Mouse (Mus musculus) forebrain, embryonic 14.5 days (tissue): ENCODE measurements around the gene Arhgef1. TPM values are rescaled to one million over a fixed set of nuclear protein-coding genes. Genes with fewer than 3 reads are reported as not detected.

Source experiments
- ATAC-seq: fragments of 200-750 bp; cut with Nextera tagmentation; 2 replicates; pipeline ENCODE4 v1.8.0; 2017; ENCODE audit warnings: mild to moderate bottlenecking, moderate library complexity
- DNase-seq: peaks from one replicate; pipeline ENCODE4 v3.0.0-alpha.2; 2015; ENCODE audit warnings: low spot score
- H3K27ac ChIP-seq: fragments of 300-500 bp; sonication (generic); 2 replicates; pipeline ENCODE4 v1.5.1; 2014; ENCODE audit warnings: low read depth, mild to moderate bottlenecking, control low read depth, low read length, moderate library complexity
- H3K27me3 ChIP-seq: fragments of 300-500 bp; sonication (generic); replicated peaks from 2 replicates; pipeline ENCODE4 v1.6.1; 2014; ENCODE audit warnings: low read length, control low read depth, mixed read lengths; ENCODE audit not compliant: control insufficient read depth, insufficient read depth
- H3K36me3 ChIP-seq: fragments of 300-500 bp; sonication (generic); 2 replicates; pipeline ENCODE4 v1.6.1; 2014; ENCODE audit warnings: low read length, control low read depth; ENCODE audit not compliant: control insufficient read depth, insufficient read depth
- H3K4me1 ChIP-seq: fragments of 300-500 bp; sonication (generic); 2 replicates; pipeline ENCODE4 v1.6.1; 2014; ENCODE audit warnings: antibody characterized with exemption, low read length, control low read depth; ENCODE audit not compliant: control insufficient read depth, insufficient read depth
- H3K4me2 ChIP-seq: fragments of 300-500 bp; sonication (generic); 2 replicates; pipeline ENCODE4 v1.6.1; 2014; ENCODE audit warnings: mild to moderate bottlenecking, control low read depth, low read length
- H3K4me3 ChIP-seq: fragments of 300-500 bp; sonication (generic); 2 replicates; pipeline ENCODE4 v1.5.1; 2014; ENCODE audit warnings: low read depth, low read length, control low read depth
- H3K9ac ChIP-seq: fragments of 300-500 bp; sonication (generic); 2 replicates; pipeline ENCODE4 v1.6.1; 2014; ENCODE audit warnings: mild to moderate bottlenecking, low read length, control low read depth, moderate library complexity
- H3K9me3 ChIP-seq: fragments of 300-500 bp; sonication (generic); replicated peaks from 2 replicates; pipeline ENCODE4 v1.6.1; 2016; ENCODE audit warnings: low read length, control low read depth, mixed read lengths; ENCODE audit not compliant: control insufficient read depth
- WGBS: fragments of 180-500 bp; shearing (Covaris S2); extraction: QIAGEN DNeasy Blood & Tissue Kit; methylation state at CpG from one replicate; pipeline ENCODE4 v1.1.7; 2014; 5-methylcytosine and 5-hydroxymethylcytosine counted together
- polyA plus RNA-seq: library from polyadenylated mRNA; unstranded; fragments of >200 nt; fragmentation: Nextera tagmentation; extraction: Ambion mirVana; gene quantifications from 2 replicates; pipeline ENCODE4 v1.2.1, GENCODE M21; 2014

Arhgef1 gene
- 26.9 and 41.3 TPM in 2 replicates for polyA plus RNA-seq

- no peak for ATAC-seq
Measured at GRCm38 (mm10) chr7:24902630-24903443, at the start of gene Arhgef1. Gene Arhgef1 (plus strand): TSS chr7:24902912.

GRCm38 (mm10) chr7:24853233-24853563 lies 49.5 kb upstream of the Arhgef1 start:
- Histone ChIP-seq H3K27me3 (no peaks in the 10 kb centered on the region), H3K4me1 (no peaks in the 10 kb centered on the region), H3K27ac (no peak overlapping the region), H3K9me3 (no peaks in the 10 kb centered on the region), H3K36me3 (no peaks in the 10 kb centered on the region), H3K4me3 (no peak overlapping the region), H3K9ac (no peak overlapping the region), H3K4me2 (no peak overlapping the region)
- DNase-seq (no peak), ATAC-seq (no peak)

More at GRCm38 (mm10) chr7:24902630-24903443, at the start of gene Arhgef1:
- DNase-seq = peak; percentile 40
- Histone ChIP-seq H3K36me3 (peaks cover 5% of the 10 kb centered on the region), H3K9me3 (no peaks in the 10 kb centered on the region), H3K4me1 (peaks cover 2% of the 10 kb centered on the region; the same call in 1 of the 2 replicates), H3K27ac (peak within 1 kb of the TSS; percentile 60; the same call in 1 of the 2 replicates), H3K27me3 (no peaks in the 10 kb centered on the region), H3K9ac (peak within 1 kb of the TSS; percentile 82), H3K4me3 (peak within 1 kb of the TSS; percentile 59), H3K4me2 (peak within 1 kb of the TSS; percentile 80)
- WGBS = 8% methylated on average over 46 of the region's 68 CpGs

GRCm38 (mm10) chr7:24853695-24854094 lies 49.0 kb upstream of the Arhgef1 start:
- Histone ChIP-seq H3K4me1 (no peaks in the 10 kb centered on the region), H3K4me2 (no peak overlapping the region), H3K4me3 (no peak overlapping the region), H3K27me3 (no peaks in the 10 kb centered on the region), H3K27ac (no peak overlapping the region), H3K9ac (no peak overlapping the region), H3K9me3 (no peaks in the 10 kb centered on the region), H3K36me3 (no peaks in the 10 kb centered on the region)
- WGBS = 51% methylated on average over 7 of the region's 7 CpGs
- DNase-seq (no peak), ATAC-seq (no peak)

- 28% methylated on average over 6 of the region's 6 CpGs for WGBS
- no peaks in the 10 kb centered on the region for H3K4me1 ChIP-seq
- no peaks in the 10 kb centered on the region for H3K9me3 ChIP-seq
- ATAC-seq (no peak), DNase-seq (no peak)
- H3K4me3 ChIP-seq = no peak overlapping the region
- no peak overlapping the region for H3K9ac ChIP-seq
- no peaks in the 10 kb centered on the region for H3K27me3 ChIP-seq
- H3K36me3 ChIP-seq = no peaks in the 10 kb centered on the region
- H3K4me2 ChIP-seq = no peak overlapping the region
- H3K27ac ChIP-seq = no peak overlapping the region
Measured at GRCm38 (mm10) chr7:24856460-24857120, 46.1 kb upstream of the Arhgef1 start.

GRCm38 (mm10) chr7:24859234-24859633 lies 43.5 kb upstream of the Arhgef1 start:
- WGBS = 83% methylated on average over 5 of the region's 5 CpGs
- Histone ChIP-seq H3K27me3 (no peaks in the 10 kb centered on the region), H3K27ac (no peak overlapping the region), H3K4me1 (no peaks in the 10 kb centered on the region), H3K9ac (no peak overlapping the region), H3K36me3 (no peaks in the 10 kb centered on the region), H3K9me3 (no peaks in the 10 kb centered on the region), H3K4me3 (no peak overlapping the region), H3K4me2 (no peak overlapping the region)
- ATAC-seq (no peak), DNase-seq (no peak)

GRCm38 (mm10) chr7:24861913-24862312 lies 40.8 kb upstream of the Arhgef1 start, which contains the start of gene Gm9844:
Gene Gm9844 (plus strand): TSS chr7:24862213.
- H3K4me1 ChIP-seq = no peaks in the 10 kb centered on the region
- WGBS = 89% methylated on average over 7 of the region's 7 CpGs
- DNase-seq (no peak), ATAC-seq (no peak)
- H3K27ac ChIP-seq = no peak within 1 kb of the TSS
- no peak within 1 kb of the TSS for H3K4me2 ChIP-seq
- no peak within 1 kb of the TSS for H3K4me3 ChIP-seq
- no peaks in the 10 kb centered on the region for H3K27me3 ChIP-seq
- no peaks in the 10 kb centered on the region for H3K36me3 ChIP-seq
- H3K9me3 ChIP-seq = no peaks in the 10 kb centered on the region
- H3K9ac ChIP-seq = no peak within 1 kb of the TSS

- Histone ChIP-seq H3K9ac (no peak overlapping the region), H3K4me3 (no peak overlapping the region), H3K4me1 (no peaks in the 10 kb centered on the region), H3K36me3 (no peaks in the 10 kb centered on the region), H3K27me3 (no peaks in the 10 kb centered on the region), H3K9me3 (no peaks in the 10 kb centered on the region), H3K4me2 (no peak overlapping the region), H3K27ac (no peak overlapping the region)
- whole genome bisulfite sequencing = 92% methylated on average over 4 of the region's 4 CpGs
- no peak for ATAC-seq
- no peak for DNase-seq
Measured at GRCm38 (mm10) chr7:24862853-24863252, 39.9 kb upstream of the Arhgef1 start.

GRCm38 (mm10) chr7:24864156-24864555 lies 38.6 kb upstream of the Arhgef1 start:
- Histone ChIP-seq H3K36me3 (no peaks in the 10 kb centered on the region), H3K4me3 (no peak overlapping the region), H3K4me1 (0 out of 2 replicates have a peak, but pooled peaks cover 4% of the 10 kb centered on the region), H3K4me2 (no peak overlapping the region), H3K27me3 (no peaks in the 10 kb centered on the region), H3K9me3 (no peaks in the 10 kb centered on the region), H3K27ac (no peak overlapping the region), H3K9ac (no peak overlapping the region)
- ATAC-seq (no peak), DNase-seq (no peak)
- WGBS = 27% methylated on average over 6 of the region's 6 CpGs

- 0 out of 2 replicates have a peak, but pooled peaks have one; percentile 50 for ATAC-seq
- Histone ChIP-seq H3K36me3 (no peaks in the 10 kb centered on the region), H3K27me3 (no peaks in the 10 kb centered on the region), H3K9ac (no peak overlapping the region), H3K4me3 (no peak overlapping the region), H3K4me1 (0 out of 2 replicates have a peak, but pooled peaks cover 4% of the 10 kb centered on the region), H3K27ac (no peak overlapping the region), H3K4me2 (no peak overlapping the region), H3K9me3 (no peaks in the 10 kb centered on the region)
- peak; percentile 61 for DNase-seq
- 16% methylated on average over 17 of the region's 17 CpGs for WGBS
Measured at GRCm38 (mm10) chr7:24869080-24869479, 33.6 kb upstream of the Arhgef1 start.
